Mouse (Mus musculus) effector memory CD4-positive, alpha-beta T cell, adult 7 months (primary cell): Measurements from ENCODE around the gene Defb23. TPM values are rescaled to one million over a fixed set of nuclear protein-coding genes. Genes with fewer than 3 reads are reported as not detected.

Experiments
- polyA plus RNA-seq: library from polyadenylated mRNA; unstranded; fragments of 100-300 nt; shearing (Covaris generic); gene quantifications from one replicate; pipeline ENCODE4 v1.2.1, GENCODE M21; 2017

Gene Defb23
- not detected for polyA plus RNA-seq

GRCm38 (mm10) chr2:152464570-152465150 lies at the start of gene Defb23:
Defb23 (minus strand) TSS chr2:152464620.

DNA sequence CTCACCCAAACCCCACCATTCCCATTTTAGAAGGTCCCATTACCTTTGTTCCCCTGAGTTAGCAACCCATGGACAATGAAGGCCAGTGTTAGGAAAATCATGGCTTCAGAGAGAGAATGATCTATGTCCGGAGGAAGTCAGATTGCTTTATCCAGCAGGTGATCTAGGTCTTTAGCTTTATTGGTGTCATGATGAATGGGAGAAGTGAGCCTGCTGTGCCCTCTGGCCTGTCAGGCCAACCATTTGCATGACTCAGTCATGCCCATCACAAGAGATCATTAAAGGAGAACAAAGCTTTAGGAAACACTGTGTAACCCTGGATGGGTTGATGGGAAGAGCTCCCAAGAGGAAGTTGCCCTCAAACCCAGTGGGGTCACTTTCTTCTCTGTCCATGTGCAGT lies 47.2 kb upstream of the Defb23 start, which contains the start of gene Defb26:
Gene Defb26, minus strand, starts transcription at position 101 of the 400 bp plus-strand sequence.

GRCm38 (mm10) chr2:152490038-152490437 lies 25.6 kb upstream of the Defb23 start, which contains the start of gene Defb22:
Defb22 (minus strand) TSS chr2:152490138.

GRCm38 (mm10) chr2:152476763-152477162 lies 12.3 kb upstream of the Defb23 start, which contains the start of gene Defb20:
Defb20 (plus strand) TSS chr2:152477063.

DNA sequence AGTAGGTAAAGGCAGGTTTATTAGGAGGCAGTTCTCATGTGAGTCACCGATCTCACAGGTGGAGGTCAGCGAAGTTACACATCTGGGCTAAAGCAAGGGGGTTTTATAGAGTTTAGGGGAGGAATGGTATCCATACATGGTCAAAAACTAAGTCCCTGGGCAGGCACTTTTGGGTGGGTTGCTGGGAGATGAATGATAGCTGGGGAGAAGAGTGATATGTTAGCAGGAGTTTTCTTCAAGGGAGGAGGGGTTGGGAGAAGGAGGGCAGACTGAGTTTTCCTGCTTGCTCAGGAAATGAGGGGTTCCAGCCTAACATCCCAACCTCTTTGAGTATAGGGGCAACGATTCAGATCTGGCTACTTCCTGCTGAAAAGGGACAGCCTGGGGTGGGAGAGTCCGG lies 49.1 kb downstream of the Defb23 start, which contains the start of gene 6820408C15Rik:
Gene 6820408C15Rik, plus strand, starts transcription at position 301 of the 400 bp plus-strand sequence.

DNA sequence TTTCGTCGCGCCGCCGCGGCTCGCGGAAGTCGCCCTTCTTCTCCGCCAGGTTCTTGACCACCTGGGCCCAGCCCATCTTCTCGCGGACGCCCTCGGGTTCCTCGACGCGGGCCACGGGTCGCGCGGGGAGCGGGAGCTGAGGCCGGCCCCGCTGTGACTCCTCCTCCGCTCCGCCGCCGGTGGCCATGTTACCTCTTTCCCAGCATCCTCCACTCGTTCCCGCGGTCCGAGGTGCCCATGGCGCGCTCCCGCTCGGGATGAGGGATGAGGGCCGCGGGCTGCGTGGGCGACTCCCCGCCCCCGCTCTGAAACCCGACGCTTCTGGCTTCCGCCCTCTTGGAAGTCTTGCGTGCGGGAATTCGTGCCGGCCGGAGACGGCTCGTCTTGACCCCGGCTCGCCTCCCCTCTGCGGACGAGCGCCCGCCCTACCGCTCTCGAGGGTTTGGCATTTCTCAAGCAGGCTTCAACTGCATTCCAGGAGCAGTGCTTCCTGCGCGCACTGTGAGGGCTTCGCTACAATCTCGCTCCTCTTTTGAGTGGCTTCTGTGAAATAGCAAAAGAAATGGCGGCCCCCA lies 49.7 kb downstream of the Defb23 start, which contains the start of gene Zcchc3:
Gene Zcchc3, minus strand, starts transcription at position 437 of the 575 bp plus-strand sequence.

Other genes starting within 250 kb of the Defb23 start
- gene Csnk2a1, start 237.8 kb downstream of the Defb23 start, polyA plus RNA-seq, result 34.2 TPM
- 66.3 TPM for gene Tbc1d20, start 170.8 kb downstream of the Defb23 start, polyA plus RNA-seq
- 268 TPM for gene Rbck1, start 132.0 kb downstream of the Defb23 start, polyA plus RNA-seq
- gene Trib3, start 120.6 kb downstream of the Defb23 start, polyA plus RNA-seq, result 5.6 TPM
- gene Nrsn2, start 88.0 kb downstream of the Defb23 start, polyA plus RNA-seq, result not detected
- gene Sox12, start 66.6 kb downstream of the Defb23 start, polyA plus RNA-seq, result 0.21 TPM
- 0.93 TPM for gene Zcchc3, start 49.6 kb downstream of the Defb23 start, polyA plus RNA-seq
- 0.62 TPM for gene 6820408C15Rik, start 49.0 kb downstream of the Defb23 start, polyA plus RNA-seq
- not detected for gene Defb20, start 12.4 kb upstream of the Defb23 start, polyA plus RNA-seq
- not detected for gene Defb22, start 25.5 kb upstream of the Defb23 start, polyA plus RNA-seq
- not detected for gene Defb26, start 47.1 kb upstream of the Defb23 start, polyA plus RNA-seq
- gene Defb28, start 53.6 kb upstream of the Defb23 start, polyA plus RNA-seq, result not detected
- not detected for gene Defb29, start 75.5 kb upstream of the Defb23 start, polyA plus RNA-seq
- not detected for gene Gm17416, start 104.7 kb upstream of the Defb23 start, polyA plus RNA-seq
- gene Defb21, start 108.1 kb upstream of the Defb23 start, polyA plus RNA-seq, result not detected
- 1.1 TPM for gene Defb19, start 115.7 kb upstream of the Defb23 start, polyA plus RNA-seq
- gene Defb45, start 134.8 kb upstream of the Defb23 start, polyA plus RNA-seq, result not detected
- gene Defb36, start 139.7 kb upstream of the Defb23 start, polyA plus RNA-seq, result not detected
- not detected for gene Defb25, start 158.4 kb upstream of the Defb23 start, polyA plus RNA-seq
- not detected for gene Rem1, start 162.3 kb upstream of the Defb23 start, polyA plus RNA-seq
- 182 TPM for gene H13, start 204.8 kb upstream of the Defb23 start, polyA plus RNA-seq
- 4.7 TPM for gene Mcts2, start 222.4 kb upstream of the Defb23 start, polyA plus RNA-seq